Mouse (Mus musculus): ENCODE measurements around the gene Thap12. TPM values are rescaled to one million over a fixed set of nuclear protein-coding genes. Genes with fewer than 3 reads are reported as not detected.

Thap12 gene
- polyA plus RNA-seq, 2 experiments: 9.5 to 13.6 TPM

DNA sequence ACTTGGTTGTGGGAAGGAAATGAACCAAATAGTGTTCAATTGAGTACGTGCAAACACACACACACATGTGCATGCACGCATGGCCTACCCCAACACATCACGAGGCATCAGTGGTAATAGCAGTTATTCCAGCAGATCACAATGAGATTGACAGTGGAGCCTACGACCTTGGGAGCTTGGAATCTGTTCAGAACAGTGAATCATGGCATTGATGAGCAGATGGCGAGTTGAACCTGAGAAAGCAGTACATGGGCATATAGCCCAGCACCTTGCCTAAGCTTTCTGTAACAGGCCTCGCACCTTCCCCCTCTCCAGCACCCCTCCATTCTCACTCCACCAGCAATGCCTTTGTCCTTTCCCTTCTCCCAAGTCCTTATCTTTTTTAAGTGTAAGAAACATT lies 37.2 kb upstream of the Thap12 start:
- no peak for ATAC-seq (ENCODE audit: insufficient read depth)
- H3K4me2 ChIP-seq (ENCODE audit: low read depth): no peak overlapping the region
- no peak for DNase-seq (ENCODE audit: low read depth in 3 of 3, low spot score in 3 of 3)
- 73% methylated on average over 6 of the region's 6 CpGs for WGBS (ENCODE audit: insufficient replicate concordance)
- no peaks in the 10 kb centered on the region for H3K9me3 ChIP-seq (ENCODE audit: control insufficient read depth, low read length)
- no peak overlapping the region for H3K4me3 ChIP-seq (ENCODE audit: insufficient read depth in 1 of 2, low read depth in 2 of 2, low read length in 2 of 2)
- H3K9ac ChIP-seq (replicated peaks): no peak overlapping the region
- no peaks in the 10 kb centered on the region for H3K36me3 ChIP-seq (replicated peaks; ENCODE audit: control insufficient read depth, insufficient read depth, low read depth)
- H3K4me1 ChIP-seq (replicated peaks; ENCODE audit: control insufficient read depth in 2 of 2, insufficient read depth in 2 of 2, low read length in 1 of 2): no peaks in the 10 kb centered on the region
- no peaks in the 10 kb centered on the region for H3K27me3 ChIP-seq (ENCODE audit: control insufficient read depth, insufficient read depth, low read length)
- TF ChIP-seq EP300 (IDR thresholded peaks at IDR 0.05; ENCODE audit: low read depth) (no peak), CTCF (IDR thresholded peaks at IDR 0.05; ENCODE audit: low read depth) (no peak)
- no peak overlapping the region for H3K27ac ChIP-seq

- ATAC-seq (ENCODE audit: insufficient read depth): no peak
- H3K4me1 ChIP-seq (replicated peaks; ENCODE audit: control insufficient read depth in 2 of 2, insufficient read depth in 2 of 2, low read length in 1 of 2): peaks cover 0 to 12% of the 10 kb centered on the region in 2 experiments; a peak in 2 of 4 replicates
- H3K4me3 ChIP-seq (ENCODE audit: insufficient read depth in 1 of 2, low read depth in 2 of 2, low read length in 2 of 2): no peak overlapping the region
- no peak overlapping the region for H3K27ac ChIP-seq
- H3K4me2 ChIP-seq (ENCODE audit: low read depth): no peak overlapping the region
- no peak overlapping the region for H3K9ac ChIP-seq (replicated peaks)
- H3K27me3 ChIP-seq (ENCODE audit: control insufficient read depth, insufficient read depth, low read length): no peaks in the 10 kb centered on the region
- DNase-seq (ENCODE audit: low read depth in 3 of 3, low spot score in 3 of 3): no peak
- H3K36me3 ChIP-seq (replicated peaks; ENCODE audit: control insufficient read depth, insufficient read depth, low read depth): no peaks in the 10 kb centered on the region
- TF ChIP-seq EP300 (IDR thresholded peaks at IDR 0.05; ENCODE audit: low read depth) (no peak), CTCF (IDR thresholded peaks at IDR 0.05; ENCODE audit: low read depth) (no peak)
- no peaks in the 10 kb centered on the region for H3K9me3 ChIP-seq (ENCODE audit: control insufficient read depth, low read length)
- WGBS (ENCODE audit: insufficient replicate concordance): 62% methylated on average over 6 of the region's 6 CpGs
These were observed 34.8 kb upstream of the Thap12 start for GRCm38 (mm10) chr7:98667956-98668746.

DNA sequence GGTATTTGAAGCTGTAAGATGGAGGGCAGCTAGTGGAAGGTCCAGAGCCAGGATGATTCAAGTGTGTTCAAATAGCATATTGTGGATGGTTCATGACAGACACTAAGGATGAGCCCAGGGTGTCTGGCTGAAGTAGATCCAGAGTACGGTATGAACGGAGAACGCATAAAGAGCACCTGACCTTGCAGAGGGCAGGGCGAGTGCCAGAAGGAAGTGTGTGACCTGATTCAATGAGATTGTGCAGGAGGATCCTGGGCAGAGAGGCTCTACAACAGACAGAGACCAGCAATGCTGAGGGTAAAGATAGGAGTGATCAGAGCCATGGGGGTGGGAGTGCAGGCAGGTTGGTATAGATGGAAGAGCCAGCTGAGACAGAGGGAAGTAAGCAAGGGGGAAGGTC lies 32.1 kb upstream of the Thap12 start:
- Histone ChIP-seq H3K9ac (replicated peaks) (no peak overlapping the region), H3K4me3 (ENCODE audit: insufficient read depth in 1 of 2, low read depth in 2 of 2, low read length in 2 of 2) (no peak overlapping the region), H3K27me3 (ENCODE audit: control insufficient read depth, insufficient read depth, low read length) (no peaks in the 10 kb centered on the region), H3K4me2 (ENCODE audit: low read depth) (no peak overlapping the region), H3K9me3 (ENCODE audit: control insufficient read depth, low read length) (no peaks in the 10 kb centered on the region), H3K36me3 (replicated peaks; ENCODE audit: control insufficient read depth, insufficient read depth, low read depth) (no peaks in the 10 kb centered on the region), H3K4me1 (replicated peaks; ENCODE audit: control insufficient read depth in 2 of 2, insufficient read depth in 2 of 2, low read length in 1 of 2) (peaks cover 0 to 12% of the 10 kb centered on the region in 2 experiments; a peak in 2 of 4 replicates), H3K27ac (no peak overlapping the region)
- WGBS (ENCODE audit: insufficient replicate concordance): 37% methylated on average over 4 of the region's 4 CpGs
- ATAC-seq (ENCODE audit: insufficient read depth): no peak
- TF ChIP-seq EP300 (IDR thresholded peaks at IDR 0.05; ENCODE audit: low read depth) (no peak), CTCF (IDR thresholded peaks at IDR 0.05; ENCODE audit: low read depth) (no peak)
- no peak for DNase-seq (ENCODE audit: low read depth in 3 of 3, low spot score in 3 of 3)

- no peak overlapping the region for H3K4me3 ChIP-seq (ENCODE audit: insufficient read depth in 1 of 2, low read depth in 2 of 2, low read length in 2 of 2)
- ATAC-seq (ENCODE audit: insufficient read depth) (no peak), DNase-seq (ENCODE audit: low read depth in 3 of 3, low spot score in 3 of 3) (no peak)
- no peaks in the 10 kb centered on the region for H3K36me3 ChIP-seq (replicated peaks; ENCODE audit: control insufficient read depth, insufficient read depth, low read depth)
- no peaks in the 10 kb centered on the region for H3K9me3 ChIP-seq (ENCODE audit: control insufficient read depth, low read length)
- H3K4me2 ChIP-seq (ENCODE audit: low read depth): no peak overlapping the region
- TF ChIP-seq CTCF (IDR thresholded peaks at IDR 0.05; ENCODE audit: low read depth) (no peak), EP300 (IDR thresholded peaks at IDR 0.05; ENCODE audit: low read depth) (no peak)
- H3K27ac ChIP-seq: no peak overlapping the region
- H3K4me1 ChIP-seq (replicated peaks; ENCODE audit: control insufficient read depth in 2 of 2, insufficient read depth in 2 of 2, low read length in 1 of 2): peaks cover 0 to 12% of the 10 kb centered on the region in 2 experiments; a peak in 2 of 4 replicates
- 39% methylated on average over 9 of the region's 9 CpGs for WGBS (ENCODE audit: insufficient replicate concordance)
- H3K9ac ChIP-seq (replicated peaks): no peak overlapping the region
- H3K27me3 ChIP-seq (ENCODE audit: control insufficient read depth, insufficient read depth, low read length): no peaks in the 10 kb centered on the region
These were observed 31.5 kb upstream of the Thap12 start for GRCm38 (mm10) chr7:98671416-98671815.

DNA sequence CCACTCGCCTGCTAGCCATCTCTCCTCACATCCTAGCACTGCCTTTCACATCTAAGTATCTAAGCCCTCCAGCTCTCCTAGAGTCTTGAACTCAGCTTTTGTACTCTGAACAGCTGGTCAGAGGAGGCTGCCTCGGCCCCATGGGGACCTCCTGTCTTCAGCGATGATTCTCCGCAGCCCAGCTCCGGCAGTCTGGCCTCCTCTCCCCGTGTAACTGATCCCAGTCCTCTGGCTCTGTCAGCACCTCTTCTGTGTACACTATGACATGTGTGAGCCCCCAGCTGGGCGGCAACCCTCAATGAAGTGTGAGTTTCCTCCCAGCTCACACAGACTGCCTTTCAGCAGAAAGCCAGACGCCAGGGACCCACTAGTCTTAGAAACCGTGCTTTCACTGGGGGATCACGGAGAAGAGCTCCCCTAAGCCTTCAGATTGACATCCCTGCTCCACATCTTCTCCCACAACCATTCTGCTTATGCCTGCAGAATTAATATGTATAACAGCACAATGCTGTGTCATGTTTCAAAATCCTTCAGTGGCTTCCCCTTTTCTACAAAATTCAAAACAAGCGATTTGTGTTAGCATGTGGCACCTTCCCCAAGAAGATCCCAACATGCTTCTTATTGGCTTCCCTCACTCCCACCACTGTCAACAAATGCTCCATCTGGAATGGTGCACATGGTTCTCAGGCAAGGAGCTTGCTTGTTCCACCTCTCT lies 30.5 kb upstream of the Thap12 start:
- no peak overlapping the region for H3K9ac ChIP-seq (replicated peaks)
- no peaks in the 10 kb centered on the region for H3K9me3 ChIP-seq (ENCODE audit: control insufficient read depth, low read length)
- H3K27me3 ChIP-seq (ENCODE audit: control insufficient read depth, insufficient read depth, low read length): no peaks in the 10 kb centered on the region
- WGBS (ENCODE audit: insufficient replicate concordance): 58% methylated on average over 11 of the region's 11 CpGs
- TF ChIP-seq CTCF (IDR thresholded peaks at IDR 0.05; ENCODE audit: low read depth) (no peak), EP300 (IDR thresholded peaks at IDR 0.05; ENCODE audit: low read depth) (no peak)
- ATAC-seq (ENCODE audit: insufficient read depth): no peak
- no peak for DNase-seq (ENCODE audit: low read depth in 3 of 3, low spot score in 3 of 3)
- no peak overlapping the region for H3K4me3 ChIP-seq (ENCODE audit: insufficient read depth in 1 of 2, low read depth in 2 of 2, low read length in 2 of 2)
- H3K4me1 ChIP-seq (replicated peaks; ENCODE audit: control insufficient read depth in 2 of 2, insufficient read depth in 2 of 2, low read length in 1 of 2): peaks cover 0 to 12% of the 10 kb centered on the region in 2 experiments; a peak in 2 of 4 replicates
- no peaks in the 10 kb centered on the region for H3K36me3 ChIP-seq (replicated peaks; ENCODE audit: control insufficient read depth, insufficient read depth, low read depth)
- no peak overlapping the region for H3K4me2 ChIP-seq (ENCODE audit: low read depth)
- no peak overlapping the region for H3K27ac ChIP-seq

All from liver, embryonic 14.5 days (tissue).